Mouse (Mus musculus) liver, adult 2 months (tissue): ENCODE measurements around the gene Ppat.

ENCODE experiments used
- CTCF ChIP-seq: fragments of 200-500 bp; IDR thresholded peaks from 2 replicates; pipeline ENCODE4 v1.5.1; 2011; ENCODE audit warnings: low read depth, low read length, control low read depth
- POLR2A ChIP-seq: fragments of 200-500 bp; IDR thresholded peaks from 2 replicates; pipeline ENCODE4 v1.6.1; 2011; ENCODE audit warnings: low read length, control low read depth; ENCODE audit not compliant: insufficient read depth; ENCODE audit errors: extremely low read depth

DNA sequence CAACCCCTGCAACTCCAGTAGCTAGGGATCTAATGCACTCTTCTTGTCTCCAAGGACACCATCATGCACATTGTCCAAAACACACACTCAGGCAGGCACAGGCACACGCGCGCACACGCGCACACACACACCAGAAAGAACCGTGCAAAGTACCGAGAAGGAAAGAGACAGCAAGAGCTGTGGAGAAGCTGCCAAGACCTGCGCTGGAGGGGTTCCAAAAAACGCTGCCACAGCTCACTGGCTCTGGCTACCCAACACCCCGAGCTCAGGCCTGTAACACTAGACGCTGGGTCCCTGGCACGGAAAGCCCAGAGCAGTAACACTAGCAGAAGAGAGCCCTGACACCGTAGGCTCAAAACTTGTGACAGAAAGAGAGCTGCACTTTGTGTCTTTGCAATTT lies 27.9 kb downstream of the Ppat start:
- TF ChIP-seq CTCF, result no peak
- no peak for TF ChIP-seq POLR2A
